Mouse (Mus musculus) kidney, postnatal 0 days (tissue): ENCODE data around the gene Olfr978. TPM values are rescaled to one million over a fixed set of nuclear protein-coding genes. Genes with fewer than 3 reads are reported as not detected.
"Not testable (repeated sequence)": the region's sequence is repeated elsewhere in the genome, so short reads cannot be mapped to it uniquely, and the experiment has no call there.

Source experiments
- ATAC-seq: fragments of 200-750 bp; cut with Nextera tagmentation; replicated peaks from 2 replicates; pipeline ENCODE4 v1.8.0; 2017; ENCODE audit warnings: low read depth, moderate number of reproducible peaks, moderate TSS enrichment, moderate library complexity; ENCODE audit not compliant: low FRiP score
- DNase-seq: peaks from one replicate; pipeline ENCODE4 v3.0.0-alpha.2; 2016; ENCODE audit warnings: low spot score
- H3K27ac ChIP-seq: fragments of 300-500 bp; sonication (generic); 2 replicates; pipeline ENCODE4 v1.5.1; 2014; ENCODE audit warnings: mild to moderate bottlenecking
- H3K27me3 ChIP-seq: fragments of 300-500 bp; sonication (generic); 2 replicates; pipeline ENCODE4 v1.6.1; 2014; ENCODE audit warnings: low read length, mixed read lengths; ENCODE audit not compliant: insufficient read depth
- H3K36me3 ChIP-seq: fragments of 300-500 bp; sonication (generic); 2 replicates; pipeline ENCODE4 v1.6.1; 2014; ENCODE audit warnings: low read length, mixed read lengths; ENCODE audit not compliant: insufficient read depth
- H3K4me1 ChIP-seq: fragments of 300-500 bp; sonication (generic); replicated peaks from 2 replicates; pipeline ENCODE4 v1.6.1; 2014; ENCODE audit warnings: antibody characterized with exemption, low read length, mixed read lengths; ENCODE audit not compliant: insufficient read depth
- H3K4me2 ChIP-seq: fragments of 300-500 bp; sonication (generic); 2 replicates; pipeline ENCODE4 v1.6.1; 2014; ENCODE audit warnings: mild to moderate bottlenecking, low read length, moderate library complexity, mixed read lengths
- H3K4me3 ChIP-seq: fragments of 300-500 bp; sonication (generic); replicated peaks from 2 replicates; pipeline ENCODE4 v1.5.1; 2014; ENCODE audit warnings: low read depth, low read length
- H3K9ac ChIP-seq: fragments of 300-500 bp; sonication (generic); 2 replicates; pipeline ENCODE4 v1.6.1; 2014; ENCODE audit warnings: low read depth, low read length
- H3K9me3 ChIP-seq: fragments of 300-500 bp; sonication (generic); replicated peaks from 2 replicates; pipeline ENCODE4 v1.6.1; 2016; ENCODE audit warnings: low read length, inconsistent platforms, mixed read lengths
- CTCF ChIP-seq: IDR thresholded peaks from 2 replicates; pipeline ENCODE4 v1.5.1; 2016; ENCODE audit warnings: antibody characterized with exemption, low read depth, mild to moderate bottlenecking, moderate library complexity
- WGBS: fragments of 180-500 bp; shearing (Covaris S2); extraction: QIAGEN DNeasy Blood & Tissue Kit; methylation state at CpG from one replicate; pipeline ENCODE4 v1.1.7; 2014; 5-methylcytosine and 5-hydroxymethylcytosine counted together
- polyA plus RNA-seq: library from polyadenylated mRNA; unstranded; fragments of >200 nt; fragmentation: Nextera tagmentation; extraction: Ambion mirVana; gene quantifications from 2 replicates; pipeline ENCODE4 v1.2.1, GENCODE M21; 2015

The Olfr978 gene
- not detected in 2 replicates for polyA plus RNA-seq

- Histone ChIP-seq H3K27ac (no peak within 1 kb of the TSS), H3K36me3 (no peaks in the 10 kb centered on the region), H3K4me1 (no peaks in the 10 kb centered on the region), H3K9me3 (no peaks in the 10 kb centered on the region), H3K4me2 (no peak within 1 kb of the TSS), H3K4me3 (no peak within 1 kb of the TSS), H3K9ac (no peak within 1 kb of the TSS), H3K27me3 (no peaks in the 10 kb centered on the region)
- 83% methylated on average over 2 of the region's 2 CpGs for WGBS
- DNase-seq (no peak), ATAC-seq (no peak)
- no peak for TF ChIP-seq CTCF
These were observed at the start of gene Olfr978 for GRCm38 (mm10) chr9:39991813-39992212. Olfr978 (plus strand) TSS chr9:39992113.

GRCm38 (mm10) chr9:39951946-39952345, 40.0 kb upstream of the Olfr978 start, which contains the start of gene Olfr975:
Olfr975 (minus strand) TSS chr9:39952046.
- DNase-seq, result no peak
- WGBS, result 53% methylated on average over 1 of the region's 1 CpGs
- no peak for ATAC-seq

DNA sequence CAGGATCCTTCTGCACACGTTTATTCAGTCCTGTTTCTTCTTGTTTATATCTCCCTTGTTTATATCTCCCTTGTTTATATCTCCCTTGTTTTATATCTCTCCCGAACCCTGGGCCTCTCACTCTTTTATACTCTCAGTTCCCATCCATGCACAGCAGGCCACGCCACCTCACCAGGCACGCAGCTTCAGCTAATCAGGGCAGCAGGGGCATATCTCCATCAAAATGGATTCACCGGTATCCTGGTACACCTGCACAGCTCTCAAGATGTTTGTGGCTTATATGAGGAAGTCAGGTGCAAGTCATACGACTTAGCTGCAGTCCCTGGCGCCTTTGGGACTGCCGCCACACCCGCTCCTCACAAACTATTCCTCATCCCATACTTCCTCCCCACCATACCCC, 30.9 kb upstream of the Olfr978 start, which contains the start of gene Olfr976:
TSS of gene Olfr976 (minus strand) at position 101 of the 400 bp plus-strand sequence.
- ATAC-seq, H3K4me3 ChIP-seq, H3K27me3 ChIP-seq, DNase-seq, H3K36me3 ChIP-seq, H3K27ac ChIP-seq, H3K9me3 ChIP-seq, H3K4me1 ChIP-seq, H3K4me2 ChIP-seq, H3K9ac ChIP-seq: not testable (repeated sequence)
- 80% methylated on average over 6 of the region's 9 CpGs for WGBS

More at GRCm38 (mm10) chr9:39951946-39952345, 40.0 kb upstream of the Olfr978 start, which contains the start of gene Olfr975:
- Histone ChIP-seq H3K27ac (no peak within 1 kb of the TSS), H3K4me3 (no peak within 1 kb of the TSS), H3K27me3 (no peaks in the 10 kb centered on the region), H3K9ac (no peak within 1 kb of the TSS), H3K36me3 (no peaks in the 10 kb centered on the region), H3K4me1 (no peaks in the 10 kb centered on the region), H3K4me2 (no peak within 1 kb of the TSS), H3K9me3 (no peaks in the 10 kb centered on the region)
- TF ChIP-seq CTCF, result no peak

DNA sequence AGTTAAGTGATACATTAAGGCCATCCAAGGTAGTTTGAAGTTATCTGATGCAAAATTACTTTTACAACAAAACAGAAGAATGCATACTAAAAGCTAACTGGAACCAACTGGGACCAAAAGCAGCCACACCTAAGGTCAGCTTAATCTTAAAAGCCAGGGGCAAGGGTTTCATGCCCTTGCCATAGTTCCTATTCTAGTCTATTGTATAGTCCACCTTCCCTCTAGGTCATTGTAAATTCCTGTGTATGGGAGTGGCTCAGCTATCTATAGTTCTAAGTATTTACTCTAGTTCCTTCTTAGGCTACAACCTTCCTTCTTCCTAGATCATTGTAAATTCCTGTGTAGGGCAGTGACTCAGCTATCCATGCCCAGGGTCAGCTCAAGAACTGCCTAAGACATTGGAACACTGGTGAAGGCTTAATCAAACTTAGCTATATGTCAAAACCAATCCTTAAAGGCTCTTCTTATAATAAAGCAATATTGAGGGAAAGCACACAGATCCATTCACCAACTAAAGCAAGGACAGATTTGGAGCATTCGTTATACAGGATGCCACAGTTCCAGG, 15.2 kb upstream of the Olfr978 start:
- WGBS, result 85% methylated on average over 1 of the region's 1 CpGs
- ATAC-seq, H3K4me1 ChIP-seq, H3K36me3 ChIP-seq, H3K4me2 ChIP-seq, H3K27me3 ChIP-seq, H3K4me3 ChIP-seq, H3K9ac ChIP-seq, H3K27ac ChIP-seq, H3K9me3 ChIP-seq, DNase-seq: not testable (repeated sequence)

- WGBS, result 95% methylated on average over 1 of the region's 1 CpGs
- H3K9ac ChIP-seq, result no peak within 1 kb of the TSS
- no peaks in the 10 kb centered on the region for H3K36me3 ChIP-seq
- TF ChIP-seq CTCF, result no peak
- no peaks in the 10 kb centered on the region for H3K9me3 ChIP-seq
- no peak for DNase-seq
- no peak within 1 kb of the TSS for H3K27ac ChIP-seq
- H3K4me3 ChIP-seq, result no peak within 1 kb of the TSS
- no peak for ATAC-seq
- no peaks in the 10 kb centered on the region for H3K4me1 ChIP-seq
- no peaks in the 10 kb centered on the region for H3K27me3 ChIP-seq
- H3K4me2 ChIP-seq, result no peak within 1 kb of the TSS
These were observed 11.5 kb downstream of the Olfr978 start, which contains the start of gene Olfr979 for GRCm38 (mm10) chr9:40003365-40003764. Olfr979 (minus strand) TSS chr9:40003465.

DNA sequence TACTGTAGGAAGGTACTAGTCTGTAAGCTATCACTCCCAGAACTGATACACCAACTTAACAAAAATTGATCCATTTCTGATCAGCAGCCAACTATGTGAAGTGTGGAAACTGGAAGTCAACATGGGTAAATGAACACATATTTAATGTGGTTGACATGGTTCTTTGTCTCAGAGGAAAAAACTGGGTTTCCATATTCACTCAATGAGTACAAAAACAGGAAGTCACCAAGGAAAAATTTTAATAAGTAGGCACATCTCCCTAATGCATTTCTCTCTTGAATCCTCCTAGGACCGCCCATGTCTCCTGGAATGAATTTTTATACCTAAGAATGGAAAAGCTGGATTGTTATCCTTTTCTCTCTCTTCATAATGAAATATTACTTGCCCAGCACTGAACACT, 17.6 kb downstream of the Olfr978 start, which contains the start of gene Olfr980:
TSS of gene Olfr980 (minus strand) at position 101 of the 400 bp plus-strand sequence.
- H3K4me1 ChIP-seq, result no peaks in the 10 kb centered on the region

More for the DNA sequence above, 17.6 kb downstream of the Olfr978 start, which contains the start of gene Olfr980:
- ATAC-seq (no peak), DNase-seq (no peak)
- Histone ChIP-seq H3K36me3 (no peaks in the 10 kb centered on the region), H3K27me3 (no peaks in the 10 kb centered on the region), H3K9me3 (no peaks in the 10 kb centered on the region), H3K4me2 (no peak within 1 kb of the TSS), H3K4me3 (no peak within 1 kb of the TSS), H3K9ac (no peak within 1 kb of the TSS), H3K27ac (no peak within 1 kb of the TSS)
- no peak for TF ChIP-seq CTCF
- 88% methylated on average over 1 of the region's 1 CpGs for WGBS
